In genomic region chr10:127119229-127119628, GRCm38 (mm10) we compare ENCODE assay signal across 22 mouse cellular contexts.
"Had no signal": no experiment of that assay in that cellular context is flagged by ENCODE, and none has a peak within 500 bp of the region (broad histone marks: within the 10 kb centered on the region; RNA-seq: fewer than 3 reads in every experiment).

No protein-coding gene starts in this region.

- H3K27me3 ChIP-seq: limb, embryonic 13.5 days; liver, embryonic 12.5 days; liver, embryonic 15.5 days; lung, embryonic 15.5 days; megakaryocyte, embryonic 14.5 days; stomach, embryonic 15.5 days had no signal

- ATAC-seq: liver, embryonic 12.5 days had no signal

- H3K4me3 ChIP-seq: layer of hippocampus, adult 2 months; limb, embryonic 13.5 days; stomach, embryonic 15.5 days had no signal

- H3K9me3 ChIP-seq: limb, embryonic 10.5 days; limb, embryonic 13.5 days; liver, embryonic 12.5 days; liver, embryonic 15.5 days; lung, embryonic 15.5 days; megakaryocyte, embryonic 14.5 days; midbrain, embryonic 10.5 days; stomach, embryonic 15.5 days had no signal

- H3K27ac ChIP-seq: kidney, postnatal 0 days; layer of hippocampus, adult 2 months; limb, embryonic 10.5 days; limb, embryonic 13.5 days; liver, embryonic 12.5 days; liver, embryonic 15.5 days; lung, embryonic 15.5 days; midbrain, embryonic 10.5 days; stomach, embryonic 15.5 days had no signal

- H3K9ac ChIP-seq: limb, embryonic 13.5 days; liver, embryonic 12.5 days; liver, embryonic 15.5 days; lung, embryonic 15.5 days; stomach, embryonic 15.5 days had no signal

- DNase-seq: kidney, adult 9 months; kidney, postnatal 25 days; layer of hippocampus, adult 9-11 months; liver; lung, adult 18-20 months; lung, postnatal 10 days; lung, postnatal 36 days; midbrain, embryonic 14.5 days; retina, postnatal 1 day; right cerebral cortex, postnatal 25 days; spleen, adult 18-20 months; thymus, postnatal 25 days had no signal
